Mouse (Mus musculus) liver, embryonic 14.5 days (tissue): Measurements from ENCODE around the gene Haus3. TPM values are rescaled to one million over a fixed set of nuclear protein-coding genes. Genes with fewer than 3 reads are reported as not detected.
A peak's percentile ranks its signal among the peaks of the same experiment; 100 is the strongest.

Experiments
- ATAC-seq: fragments of 200-750 bp; cut with Nextera tagmentation; 2 replicates; pipeline ENCODE4 v1.8.0; 2017; ENCODE audit warnings: moderate number of reproducible peaks, mild to moderate bottlenecking, moderate library complexity; ENCODE audit not compliant: insufficient read depth
- DNase-seq, 3 experiments: peaks; one replicate each; pipeline ENCODE4 v3.0.0-alpha.2; 2012 to 2013; ENCODE audit warnings: low read depth in 3 of 3, low spot score in 3 of 3
- H3K27ac ChIP-seq: fragments of 300-500 bp; sonication (generic); 2 replicates; pipeline ENCODE4 v1.5.1; 2014; ENCODE audit warnings: moderate library complexity, mild to moderate bottlenecking, control low read depth, inconsistent platforms
- H3K27me3 ChIP-seq: fragments of 300-500 bp; sonication (generic); 2 replicates; pipeline ENCODE4 v1.6.1; 2014; ENCODE audit warnings: mild to moderate bottlenecking, low read length, moderate library complexity; ENCODE audit not compliant: control insufficient read depth, insufficient read depth
- H3K36me3 ChIP-seq: fragments of 300-500 bp; sonication (generic); replicated peaks from 2 replicates; pipeline ENCODE4 v1.6.1; 2014; ENCODE audit warnings: low read depth; ENCODE audit not compliant: control insufficient read depth, insufficient read depth
- H3K4me1 ChIP-seq, 2 experiments: fragments of 200-500 bp in 1 of 2; fragments of 300-500 bp in 1 of 2; sonication (generic) in 1 of 2; replicated peaks; 2 replicates each; pipeline ENCODE4 v1.6.1; 2012 to 2014; ENCODE audit warnings: antibody characterized with exemption in 1 of 2, inconsistent platforms in 1 of 2, low read length in 1 of 2; ENCODE audit not compliant: control insufficient read depth in 2 of 2, insufficient read depth in 2 of 2
- H3K4me2 ChIP-seq: fragments of 300-500 bp; sonication (generic); 2 replicates; pipeline ENCODE4 v1.6.1; 2014; ENCODE audit warnings: low read depth, mild to moderate bottlenecking, control low read depth, moderate library complexity
- H3K4me3 ChIP-seq, 2 experiments: fragments of 200-500 bp in 1 of 2; fragments of 300-500 bp in 1 of 2; sonication (generic) in 1 of 2; 2 replicates each; pipeline ENCODE4 v1.5.1; 2012 to 2014; ENCODE audit warnings: low read depth in 2 of 2, low read length in 2 of 2, mild to moderate bottlenecking in 2 of 2, control low read depth in 1 of 2, inconsistent platforms in 1 of 2, moderate library complexity in 1 of 2; ENCODE audit not compliant: insufficient read depth in 1 of 2
- H3K9ac ChIP-seq: fragments of 300-500 bp; sonication (generic); replicated peaks from 2 replicates; pipeline ENCODE4 v1.6.1; 2014; ENCODE audit warnings: mild to moderate bottlenecking, control low read depth, moderate library complexity
- H3K9me3 ChIP-seq: fragments of 300-500 bp; sonication (generic); 2 replicates; pipeline ENCODE4 v1.6.1; 2016; ENCODE audit warnings: low read length, mixed read lengths; ENCODE audit not compliant: control insufficient read depth
- CTCF ChIP-seq: IDR thresholded peaks from 2 replicates; pipeline ENCODE4 v1.5.1; 2016; ENCODE audit warnings: antibody characterized with exemption, low read depth, control low read depth
- EP300 ChIP-seq: IDR thresholded peaks from 2 replicates; pipeline ENCODE4 v1.6.1; 2016; ENCODE audit warnings: antibody characterized with exemption, low read depth
- WGBS: fragments of 180-500 bp; shearing (Covaris S2); extraction: QIAGEN DNeasy Blood & Tissue Kit; methylation state at CpG from one replicate; pipeline ENCODE4 v1.1.7; 2014; ENCODE audit not compliant: insufficient replicate concordance; 5-methylcytosine and 5-hydroxymethylcytosine counted together
- polyA plus RNA-seq, 2 experiments: library from polyadenylated mRNA; depleted of rRNA in 1 of 2; stranded (reverse) in 1 of 2; unstranded in 1 of 2; fragments of >200 nt; fragmentation: Nextera tagmentation in 1 of 2; extraction: Ambion mirVana in 1 of 2; gene quantifications; 2 replicates each; pipeline versions ENCODE4 v1.2.1 to v1.2.3; 2012 to 2014

Haus3 gene
- polyA plus RNA-seq, 2 experiments = 9.3 to 21.7 TPM

DNA sequence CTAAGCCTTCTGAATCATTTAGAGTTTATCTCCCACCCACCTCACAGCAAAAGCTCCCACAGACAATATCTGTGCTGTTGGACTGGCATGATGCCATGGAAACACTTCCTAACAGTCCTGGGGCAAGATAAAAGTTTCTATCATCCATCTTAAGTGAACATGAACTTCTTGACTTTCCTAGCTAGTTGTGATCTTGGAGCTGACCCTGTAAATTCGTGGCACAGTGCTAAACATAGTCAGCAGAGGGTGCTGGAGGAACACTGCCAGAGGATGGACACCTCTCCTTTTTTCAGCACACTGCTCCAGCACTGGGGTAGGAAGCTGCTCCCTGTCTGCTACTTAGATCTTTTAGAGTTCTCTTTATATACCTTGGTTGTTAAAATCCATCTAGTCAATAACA is 29.6 kb downstream of the Haus3 start:
- ATAC-seq (no peak), DNase-seq (no peak)
- no peaks in the 10 kb centered on the region for H3K36me3 ChIP-seq
- H3K9ac ChIP-seq = no peak overlapping the region
- no peaks in the 10 kb centered on the region for H3K4me1 ChIP-seq
- no peak overlapping the region for H3K4me3 ChIP-seq
- H3K4me2 ChIP-seq = no peak overlapping the region
- 0% methylated on average over 1 of the region's 1 CpGs for WGBS
- TF ChIP-seq CTCF (peak; percentile 64), EP300 (no peak)
- no peak overlapping the region for H3K27ac ChIP-seq
- no peaks in the 10 kb centered on the region for H3K9me3 ChIP-seq
- no peaks in the 10 kb centered on the region for H3K27me3 ChIP-seq

DNA sequence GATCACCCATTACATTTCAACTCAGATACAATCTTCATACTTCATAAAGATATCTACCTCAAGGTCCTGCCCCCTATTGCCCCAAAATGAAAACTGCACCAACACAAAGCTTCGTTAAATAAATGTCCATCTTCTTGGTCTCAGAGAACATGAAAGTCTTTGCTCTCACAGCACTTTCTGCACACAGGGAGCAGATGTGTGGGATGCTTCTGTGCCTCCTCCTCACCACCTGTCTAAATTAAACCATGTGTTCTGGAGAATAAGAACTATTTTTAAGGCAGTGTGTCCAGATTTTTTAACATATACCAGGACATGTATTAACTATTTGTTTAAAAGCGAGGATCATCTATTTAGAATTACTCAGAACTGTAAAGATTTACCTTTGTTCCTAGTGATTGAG is 36.6 kb downstream of the Haus3 start:
- Histone ChIP-seq H3K27me3 (no peaks in the 10 kb centered on the region), H3K9me3 (no peaks in the 10 kb centered on the region), H3K9ac (no peak overlapping the region), H3K36me3 (no peaks in the 10 kb centered on the region), H3K27ac (no peak overlapping the region), H3K4me1 (no peaks in the 10 kb centered on the region), H3K4me3 (no peak overlapping the region), H3K4me2 (no peak overlapping the region)
- DNase-seq = no peak
- WGBS = 51% methylated on average over 2 of the region's 2 CpGs
- ATAC-seq = no peak
- no peak for TF ChIP-seq CTCF
- no peak for TF ChIP-seq EP300

DNA sequence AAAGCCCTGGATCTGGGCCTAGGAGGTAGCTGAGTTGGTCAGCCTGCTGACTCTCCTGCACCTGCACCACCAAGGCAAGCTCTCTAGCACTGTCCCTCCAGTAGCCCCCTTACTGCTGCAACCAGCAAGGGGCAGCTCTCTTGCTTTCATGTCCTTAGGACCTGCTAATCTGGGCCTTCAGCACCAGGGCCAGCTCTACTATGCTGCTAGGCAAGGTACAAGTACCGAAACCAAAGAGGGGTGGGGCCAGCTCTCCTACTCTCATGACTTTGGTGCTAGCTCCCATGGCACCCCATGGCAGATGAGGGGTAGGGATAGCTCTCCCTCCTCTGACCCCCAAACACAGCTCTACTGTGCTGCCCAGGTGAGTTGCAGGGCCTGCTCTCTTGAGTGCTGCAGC is 45.2 kb downstream of the Haus3 start:
- Histone ChIP-seq H3K9ac (no peak overlapping the region), H3K36me3 (no peaks in the 10 kb centered on the region), H3K4me3 (no peak overlapping the region), H3K9me3 (no peaks in the 10 kb centered on the region), H3K4me2 (no peak overlapping the region), H3K27ac (no peak overlapping the region), H3K4me1 (no peaks in the 10 kb centered on the region), H3K27me3 (no peaks in the 10 kb centered on the region)
- no peak for TF ChIP-seq EP300
- no peak for TF ChIP-seq CTCF
- no peak for ATAC-seq
- DNase-seq = no peak
- 20% methylated on average over 1 of the region's 1 CpGs for WGBS

DNA sequence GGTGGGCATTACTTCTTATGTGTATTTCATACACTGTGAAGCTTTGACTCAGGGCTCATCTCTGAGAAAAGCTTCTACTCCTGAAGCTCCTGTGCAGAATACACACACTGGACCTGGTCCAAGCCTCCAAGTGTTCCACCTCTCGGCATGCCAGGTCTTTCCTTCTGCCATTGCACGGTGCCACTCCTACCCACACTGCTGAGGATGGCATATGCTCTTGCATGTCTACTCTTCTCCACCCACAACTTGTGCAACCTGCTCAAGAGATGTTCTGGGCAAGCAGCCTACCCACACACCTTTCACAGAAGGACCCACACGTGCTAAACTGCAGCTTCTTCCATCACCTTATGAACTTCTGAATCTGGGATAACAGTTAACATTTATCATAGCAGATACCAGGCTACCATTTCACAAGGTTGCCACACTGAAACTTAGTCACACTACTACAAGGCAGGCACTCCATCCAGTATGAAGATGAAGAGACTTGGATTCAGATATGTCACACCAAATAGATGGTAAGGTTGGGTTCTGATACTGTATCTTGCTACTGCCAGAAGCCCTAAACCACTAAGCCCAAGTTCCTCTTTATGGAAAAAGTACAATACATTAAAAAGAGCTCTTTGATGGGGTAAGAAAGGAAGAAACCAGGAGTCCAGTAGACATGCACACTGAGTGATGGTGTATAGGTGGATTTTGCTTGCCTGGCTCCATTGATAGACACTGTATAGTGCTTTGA is 50.0 kb downstream of the Haus3 start:
- ATAC-seq = no peak
- no peak for DNase-seq
- WGBS = 70% methylated on average over 3 of the region's 3 CpGs
- no peak overlapping the region for H3K4me2 ChIP-seq
- H3K4me1 ChIP-seq = no peaks in the 10 kb centered on the region
- no peak overlapping the region for H3K9ac ChIP-seq
- TF ChIP-seq EP300 = no peak
- TF ChIP-seq CTCF = no peak
- H3K36me3 ChIP-seq = no peaks in the 10 kb centered on the region
- no peaks in the 10 kb centered on the region for H3K9me3 ChIP-seq
- H3K27me3 ChIP-seq = no peaks in the 10 kb centered on the region
- no peak overlapping the region for H3K4me3 ChIP-seq
- H3K27ac ChIP-seq = no peak overlapping the region

DNA sequence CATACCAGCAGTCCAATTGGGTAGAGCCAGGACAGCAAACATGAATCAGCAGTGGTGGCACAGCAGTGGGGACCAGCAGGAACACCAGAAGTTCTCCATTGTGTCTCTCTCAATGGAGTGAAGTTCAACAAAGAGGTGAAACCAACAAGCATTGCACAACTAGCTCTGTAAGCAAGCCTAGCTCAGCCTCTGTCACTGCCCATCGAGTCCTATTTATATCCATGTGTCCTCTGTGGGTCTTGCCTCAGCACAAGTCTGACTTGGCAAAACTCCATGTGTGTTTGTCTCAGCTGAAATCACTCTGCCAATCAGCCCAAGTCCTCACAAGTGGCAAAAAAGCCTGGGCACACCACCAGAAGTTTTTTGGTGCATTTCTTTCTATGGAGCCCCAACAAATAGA is 63.6 kb downstream of the Haus3 start:
- 20% methylated on average over 1 of the region's 1 CpGs for whole genome bisulfite sequencing
- ATAC-seq = no peak
- H3K4me3 ChIP-seq = no peak overlapping the region
- H3K27ac ChIP-seq = no peak overlapping the region
- DNase-seq = peak in 2 of 3 experiments; percentile 3
- no peaks in the 10 kb centered on the region for H3K36me3 ChIP-seq
- H3K9ac ChIP-seq = no peak overlapping the region
- H3K4me2 ChIP-seq = no peak overlapping the region
- no peaks in the 10 kb centered on the region for H3K27me3 ChIP-seq
- H3K9me3 ChIP-seq = no peaks in the 10 kb centered on the region
- H3K4me1 ChIP-seq = no peaks in the 10 kb centered on the region
- TF ChIP-seq CTCF = no peak
- TF ChIP-seq EP300 = no peak

Other genes starting within 250 kb of the Haus3 start
- gene Nelfa, start 233.1 kb downstream of the Haus3 start, polyA plus RNA-seq (2012; rRNA removed) = 20.2 and 22.6 TPM in 2 replicates
- gene Nelfa, start 233.1 kb downstream of the Haus3 start, polyA plus RNA-seq (2014; fragmentation: Nextera tagmentation; extraction: Ambion mirVana) = 21.3 and 24.1 TPM in 2 replicates
- gene Gm1673, start 186.1 kb downstream of the Haus3 start, polyA plus RNA-seq (2012; rRNA removed) = 2.6 and 3.4 TPM in 2 replicates
- 1.7 and 2.7 TPM in 2 replicates for gene Gm1673, start 186.1 kb downstream of the Haus3 start, polyA plus RNA-seq (2014; fragmentation: Nextera tagmentation; extraction: Ambion mirVana)
- 0.15 and 0.17 TPM in 2 replicates for gene Nat8l, start 173.5 kb downstream of the Haus3 start, polyA plus RNA-seq (2012; rRNA removed)
- gene Nat8l, start 173.5 kb downstream of the Haus3 start, polyA plus RNA-seq (2014; fragmentation: Nextera tagmentation; extraction: Ambion mirVana) = 0.04 and 0.05 TPM in 2 replicates
- 0.24 and 0.32 TPM in 2 replicates for gene Poln, start 79 bp downstream of the Haus3 start, polyA plus RNA-seq (2012; rRNA removed)
- gene Poln, start 79 bp downstream of the Haus3 start, polyA plus RNA-seq (2014; fragmentation: Nextera tagmentation; extraction: Ambion mirVana) = 0.42 and 0.57 TPM in 2 replicates
- gene Mxd4, start 18.2 kb upstream of the Haus3 start, polyA plus RNA-seq (2012; rRNA removed) = 5.9 and 6.6 TPM in 2 replicates
- gene Mxd4, start 18.2 kb upstream of the Haus3 start, polyA plus RNA-seq (2014; fragmentation: Nextera tagmentation; extraction: Ambion mirVana) = 4.0 and 4.7 TPM in 2 replicates
- 0.03 and 0.07 TPM in 2 replicates for gene Zfyve28, start 118.9 kb upstream of the Haus3 start, polyA plus RNA-seq (2012; rRNA removed)
- 0.08 TPM in 1 of 2 replicates, not detected in the other for gene Zfyve28, start 118.9 kb upstream of the Haus3 start, polyA plus RNA-seq (2014; fragmentation: Nextera tagmentation; extraction: Ambion mirVana)
- gene Cfap99, start 119.1 kb upstream of the Haus3 start, polyA plus RNA-seq (2012; rRNA removed) = not detected in 2 replicates
- not detected in 2 replicates for gene Cfap99, start 119.1 kb upstream of the Haus3 start, polyA plus RNA-seq (2014; fragmentation: Nextera tagmentation; extraction: Ambion mirVana)
- 49.5 and 50.9 TPM in 2 replicates for gene Rnf4, start 166.8 kb upstream of the Haus3 start, polyA plus RNA-seq (2012; rRNA removed)
- 71.0 and 73.2 TPM in 2 replicates for gene Rnf4, start 166.8 kb upstream of the Haus3 start, polyA plus RNA-seq (2014; fragmentation: Nextera tagmentation; extraction: Ambion mirVana)
- gene Fam193a, start 200.4 kb upstream of the Haus3 start, polyA plus RNA-seq (2012; rRNA removed) = 4.6 and 6.4 TPM in 2 replicates
- gene Fam193a, start 200.4 kb upstream of the Haus3 start, polyA plus RNA-seq (2014; fragmentation: Nextera tagmentation; extraction: Ambion mirVana) = 2.9 and 3.4 TPM in 2 replicates